Mouse (Mus musculus) limb, embryonic 14.5 days (tissue): ENCODE measurements around the gene Cd177. TPM values are rescaled to one million over a fixed set of nuclear protein-coding genes. Genes with fewer than 3 reads are reported as not detected.
"Not testable (repeated sequence)": the region's sequence is repeated elsewhere in the genome, so short reads cannot be mapped to it uniquely, and the experiment has no call there.

Source experiments
- ATAC-seq: fragments of 200-750 bp; cut with Nextera tagmentation; 2 replicates; pipeline ENCODE4 v1.8.0; 2017; ENCODE audit warnings: low read depth, moderate number of reproducible peaks, moderate TSS enrichment; ENCODE audit not compliant: low FRiP score
- DNase-seq: peaks from one replicate; pipeline ENCODE4 v3.0.0-alpha.2; 2015; ENCODE audit warnings: low spot score
- H3K27ac ChIP-seq: fragments of 300-500 bp; sonication (generic); replicated peaks from 2 replicates; pipeline ENCODE4 v1.5.1; 2014; ENCODE audit warnings: low read depth, mild to moderate bottlenecking, low read length, moderate library complexity, mixed read lengths
- H3K27me3 ChIP-seq: fragments of 300-500 bp; sonication (generic); 2 replicates; pipeline ENCODE4 v1.6.1; 2014; ENCODE audit warnings: low read length, mixed read lengths; ENCODE audit not compliant: control insufficient read depth, insufficient read depth
- H3K36me3 ChIP-seq: fragments of 300-500 bp; sonication (generic); 2 replicates; pipeline ENCODE4 v1.6.1; 2014; ENCODE audit warnings: mild to moderate bottlenecking, low read length, moderate library complexity, mixed read lengths; ENCODE audit not compliant: control insufficient read depth, insufficient read depth
- H3K4me1 ChIP-seq: fragments of 300-500 bp; sonication (generic); 2 replicates; pipeline ENCODE4 v1.6.1; 2014; ENCODE audit warnings: antibody characterized with exemption, low read length, mixed read lengths; ENCODE audit not compliant: control insufficient read depth, insufficient read depth
- H3K4me2 ChIP-seq: fragments of 300-500 bp; sonication (generic); replicated peaks from 2 replicates; pipeline ENCODE4 v1.6.1; 2014; ENCODE audit warnings: low read depth, mild to moderate bottlenecking, low read length, moderate library complexity; ENCODE audit not compliant: severe bottlenecking
- H3K4me3 ChIP-seq: fragments of 300-500 bp; sonication (generic); replicated peaks from 2 replicates; pipeline ENCODE4 v1.5.1; 2014; ENCODE audit warnings: low read length
- H3K9ac ChIP-seq: fragments of 300-500 bp; sonication (generic); 2 replicates; pipeline ENCODE4 v1.6.1; 2014; ENCODE audit warnings: mild to moderate bottlenecking, low read depth, low read length, moderate library complexity; ENCODE audit not compliant: severe bottlenecking
- H3K9me3 ChIP-seq: fragments of 300-500 bp; sonication (generic); 2 replicates; pipeline ENCODE4 v1.6.1; 2016; ENCODE audit warnings: low read length; ENCODE audit not compliant: control insufficient read depth
- POLR2A ChIP-seq: fragments of 200-500 bp; IDR thresholded peaks from 2 replicates; pipeline ENCODE4 v1.8.0; 2012; ENCODE audit warnings: inconsistent platforms, mild to moderate bottlenecking, moderate library complexity, borderline replicate concordance; ENCODE audit not compliant: insufficient read depth, insufficient read length; ENCODE audit errors: extremely low read depth
- WGBS: fragments of 180-500 bp; shearing (Covaris S2); extraction: QIAGEN DNeasy Blood & Tissue Kit; methylation state at CpG from one replicate; pipeline ENCODE4 v1.1.7; 2014; 5-methylcytosine and 5-hydroxymethylcytosine counted together
- polyA plus RNA-seq, 2 experiments: library from polyadenylated mRNA; depleted of rRNA in 1 of 2; stranded (reverse) in 1 of 2; unstranded in 1 of 2; fragments of >200 nt; fragmentation: Nextera tagmentation in 1 of 2; extraction: Ambion mirVana in 1 of 2; gene quantifications; 2 replicates each; pipeline versions ENCODE4 v1.2.1 to v1.2.3; 2012 to 2014

The Cd177 gene
- 0.05 and 0.27 TPM in 2 replicates for polyA plus RNA-seq (2012; rRNA removed)
- 0.22 and 0.30 TPM in 2 replicates for polyA plus RNA-seq (2014; fragmentation: Nextera tagmentation; extraction: Ambion mirVana)

DNA sequence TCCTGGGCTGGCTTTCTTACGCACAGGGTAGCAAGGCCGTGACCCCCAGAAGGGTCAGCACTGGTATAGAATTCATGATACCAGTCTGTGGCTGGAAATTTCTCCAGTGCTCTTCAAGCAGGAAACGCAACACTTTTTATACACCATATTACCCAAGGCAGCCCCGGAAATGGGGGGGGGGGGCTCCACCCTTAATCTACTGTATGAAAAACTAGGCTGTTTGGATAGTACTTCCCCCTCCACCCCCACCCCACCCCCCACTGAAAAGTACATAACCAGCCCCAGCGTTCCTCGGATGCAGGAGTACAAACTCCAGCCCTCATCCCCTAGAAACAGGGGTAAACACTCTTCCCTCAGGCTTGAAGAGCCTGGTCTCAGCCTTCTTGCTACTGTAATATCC lies at the start of gene Cd177:
Cd177 (minus strand) TSS at position 101 of the 400 bp plus-strand sequence.
- Histone ChIP-seq H3K9ac (no peak within 1 kb of the TSS), H3K4me3 (no peak within 1 kb of the TSS), H3K27me3 (no peaks in the 10 kb centered on the region), H3K4me1 (no peaks in the 10 kb centered on the region), H3K27ac (no peak within 1 kb of the TSS), H3K4me2 (no peak within 1 kb of the TSS), H3K36me3 (no peaks in the 10 kb centered on the region), H3K9me3 (no peaks in the 10 kb centered on the region)
- DNase-seq, result no peak
- ATAC-seq, result no peak
- no peak for TF ChIP-seq POLR2A
- 67% methylated on average over 6 of the region's 6 CpGs for WGBS

DNA sequence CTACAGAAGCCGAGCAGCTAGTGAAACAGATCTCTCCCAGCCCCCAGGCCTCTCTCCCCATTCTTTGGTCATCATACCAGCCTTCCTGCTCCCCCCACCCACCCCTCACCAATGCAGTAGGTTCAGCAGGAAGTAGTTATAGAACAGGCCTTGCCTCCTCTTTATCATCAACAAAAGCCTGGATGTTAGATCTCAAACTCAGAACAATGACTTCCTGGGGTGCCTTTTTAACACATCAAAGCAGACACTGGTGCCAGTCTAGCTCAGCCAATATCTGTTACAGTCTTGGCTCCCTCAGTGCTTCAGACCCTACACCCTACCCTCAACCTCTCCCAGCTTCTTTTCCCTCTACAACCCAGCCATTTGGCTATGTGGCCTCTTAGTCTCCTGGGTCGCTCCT lies 48.9 kb upstream of the Cd177 start:
- WGBS, result 18% methylated on average over 2 of the region's 2 CpGs
- Histone ChIP-seq H3K27me3 (no peaks in the 10 kb centered on the region), H3K9ac (no peak overlapping the region), H3K36me3 (no peaks in the 10 kb centered on the region), H3K4me2 (no peak overlapping the region), H3K4me3 (no peak overlapping the region), H3K4me1 (no peaks in the 10 kb centered on the region), H3K9me3 (no peaks in the 10 kb centered on the region), H3K27ac (no peak overlapping the region)
- ATAC-seq (no peak), DNase-seq (no peak)
- no peak for TF ChIP-seq POLR2A

DNA sequence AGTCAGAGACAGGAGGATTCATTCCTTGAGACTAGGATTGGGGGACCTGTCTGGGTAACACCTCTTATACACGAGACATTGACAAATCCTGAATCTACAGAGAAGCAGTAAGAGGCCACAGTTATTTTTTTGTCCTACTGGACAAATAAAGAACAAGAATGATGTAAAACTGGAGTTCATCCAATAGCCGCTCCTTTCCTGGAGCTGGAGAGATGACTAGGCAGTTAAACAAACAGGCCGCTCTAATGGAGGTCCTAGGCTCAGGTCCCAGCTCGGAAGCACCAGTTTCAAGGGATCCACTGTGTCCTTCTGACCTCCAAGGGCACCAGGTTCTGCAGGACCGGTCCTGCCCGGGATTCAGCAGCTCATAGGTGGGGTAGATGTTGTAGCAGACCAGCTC lies 44.7 kb upstream of the Cd177 start:
- WGBS, result 60% methylated on average over 6 of the region's 6 CpGs
- no peaks in the 10 kb centered on the region for H3K4me1 ChIP-seq
- H3K4me3 ChIP-seq, result no peak overlapping the region
- TF ChIP-seq POLR2A, result no peak
- no peak overlapping the region for H3K4me2 ChIP-seq
- no peak overlapping the region for H3K9ac ChIP-seq
- no peaks in the 10 kb centered on the region for H3K9me3 ChIP-seq
- H3K27ac ChIP-seq, result no peak overlapping the region
- no peaks in the 10 kb centered on the region for H3K27me3 ChIP-seq
- DNase-seq, result peak; percentile 26
- no peak for ATAC-seq
- H3K36me3 ChIP-seq, result no peaks in the 10 kb centered on the region

DNA sequence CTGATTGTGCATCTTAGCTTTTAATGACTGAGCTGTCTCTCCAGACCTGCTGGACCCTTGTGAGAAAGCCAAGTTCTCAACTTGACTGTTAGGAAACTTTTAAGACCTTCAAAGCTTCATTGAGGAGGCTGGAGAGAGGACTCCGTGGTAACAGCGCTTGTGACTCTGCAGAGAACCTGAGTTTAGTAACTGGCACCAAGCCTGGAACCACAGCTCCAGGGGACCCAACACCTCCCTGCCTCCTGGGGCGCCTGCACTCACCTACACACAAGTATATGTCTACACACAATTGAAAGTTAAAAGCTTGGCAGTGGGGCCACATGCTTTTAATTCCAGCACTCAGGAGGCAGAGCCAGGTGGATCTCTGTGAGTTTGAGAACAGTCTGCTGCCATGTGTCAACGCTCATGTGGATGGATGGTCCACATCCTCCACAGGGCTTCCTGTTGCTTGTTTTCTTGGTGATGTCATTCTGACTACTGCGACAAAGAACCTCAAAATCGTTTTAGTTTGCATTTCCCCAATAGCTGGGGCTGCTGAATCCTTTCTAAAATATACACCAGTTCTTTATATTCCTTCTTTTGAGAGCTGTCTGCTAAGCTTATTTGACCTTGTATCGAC lies 42.1 kb upstream of the Cd177 start:
- H3K9ac ChIP-seq, result no peak overlapping the region
- no peaks in the 10 kb centered on the region for H3K27me3 ChIP-seq
- no peaks in the 10 kb centered on the region for H3K4me1 ChIP-seq
- H3K4me2 ChIP-seq, result no peak overlapping the region
- no peak overlapping the region for H3K27ac ChIP-seq
- H3K9me3 ChIP-seq, result 0 out of 2 replicates have a peak, but pooled peaks cover 4% of the 10 kb centered on the region
- WGBS, result 68% methylated on average over 7 of the region's 7 CpGs
- no peak for TF ChIP-seq POLR2A
- no peak overlapping the region for H3K4me3 ChIP-seq
- ATAC-seq (no peak), DNase-seq (no peak)
- no peaks in the 10 kb centered on the region for H3K36me3 ChIP-seq

DNA sequence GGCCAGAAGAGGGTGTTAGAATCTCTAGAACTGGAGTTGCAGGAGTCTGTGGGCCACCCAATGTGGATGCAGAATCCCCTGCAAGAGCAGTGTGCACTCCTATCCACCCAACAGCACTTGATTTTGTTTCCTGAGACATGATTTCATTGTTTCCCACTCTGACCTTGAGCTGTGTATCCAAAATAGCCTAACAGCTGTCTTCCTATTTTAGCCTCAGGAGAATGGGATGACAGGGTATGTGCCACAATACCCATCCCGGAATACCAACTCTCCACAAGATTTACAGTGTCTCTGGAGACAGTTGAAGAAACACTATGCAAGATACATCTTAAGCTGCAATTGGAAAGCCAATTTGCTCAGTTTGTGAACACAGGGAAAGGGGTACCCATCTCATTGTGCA lies 37.8 kb upstream of the Cd177 start:
- Histone ChIP-seq H3K9ac (no peak overlapping the region), H3K27ac (no peak overlapping the region), H3K4me1 (no peaks in the 10 kb centered on the region), H3K4me3 (no peak overlapping the region), H3K36me3 (no peaks in the 10 kb centered on the region), H3K4me2 (no peak overlapping the region), H3K9me3 (0 out of 2 replicates have a peak, but pooled peaks cover 11% of the 10 kb centered on the region), H3K27me3 (no peaks in the 10 kb centered on the region)
- 91% methylated on average over 1 of the region's 1 CpGs for WGBS
- no peak for DNase-seq
- no peak for TF ChIP-seq POLR2A
- no peak for ATAC-seq

DNA sequence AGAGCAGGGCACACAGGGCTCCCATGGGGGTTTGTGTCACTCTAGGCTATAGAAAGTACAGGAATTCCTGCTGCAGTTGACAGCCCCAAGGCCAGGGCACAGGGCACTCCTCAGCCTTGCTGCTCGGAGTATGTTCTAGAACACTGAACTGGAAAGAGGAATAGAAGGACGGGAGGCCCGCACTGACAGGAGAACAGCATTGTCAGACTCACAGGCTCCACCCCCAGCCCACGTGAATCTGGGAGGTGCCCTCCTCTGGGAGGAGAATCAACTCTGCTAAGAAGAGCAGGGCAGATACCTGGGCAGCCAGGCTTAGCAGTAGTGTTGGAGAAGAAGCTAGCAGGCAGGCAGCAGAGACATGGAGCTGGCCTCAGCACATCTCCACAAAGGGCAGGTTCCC lies 16.8 kb upstream of the Cd177 start, which contains the start of gene Ceacam10:
Ceacam10 (plus strand) TSS at position 289 of the 400 bp plus-strand sequence.
- not testable (repeated sequence) for H3K27me3 ChIP-seq, H3K9me3 ChIP-seq, H3K9ac ChIP-seq, H3K4me3 ChIP-seq, H3K4me2 ChIP-seq, H3K27ac ChIP-seq, DNase-seq, H3K36me3 ChIP-seq, ATAC-seq, H3K4me1 ChIP-seq
- 43% methylated on average over 4 of the region's 4 CpGs for WGBS
